Mouse (Mus musculus) embryonic fibroblast, embryonic 13.5 days (primary cell): ENCODE measurements around the gene Gm19668.

ENCODE experiments used
- CTCF ChIP-seq: IDR thresholded peaks from 2 replicates; pipeline ENCODE4 v1.5.1; 2011; ENCODE audit warnings: mild to moderate bottlenecking, control low read depth, low read length, moderate library complexity, borderline replicate concordance; ENCODE audit not compliant: insufficient read depth
- POLR2A ChIP-seq: IDR thresholded peaks from 2 replicates; pipeline ENCODE4 v1.6.1; 2011; ENCODE audit warnings: low read depth, mild to moderate bottlenecking, control low read depth, low read length, moderate library complexity

DNA sequence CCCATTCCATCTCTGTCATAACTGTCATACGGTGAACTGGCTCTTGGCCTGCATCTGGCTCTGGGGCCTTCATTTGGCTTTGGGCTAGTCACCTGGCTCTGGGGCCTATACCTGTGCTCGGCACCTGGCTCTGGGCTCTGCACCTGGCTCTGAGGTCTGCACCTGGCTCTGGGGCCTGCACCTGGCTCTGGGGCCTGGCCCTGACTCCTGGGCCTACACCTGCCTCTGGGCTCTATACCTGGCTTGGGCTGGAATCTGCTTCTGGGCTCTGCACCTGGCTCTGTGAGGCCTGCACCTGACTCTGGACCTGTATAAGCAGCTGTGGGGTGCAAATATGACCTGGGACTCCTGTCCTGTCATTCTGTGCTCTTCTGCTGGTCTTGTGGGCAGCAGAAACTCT lies 48.6 kb upstream of the Gm19668 start:
- TF ChIP-seq CTCF (no peak), POLR2A (no peak)
